Mouse (Mus musculus): ENCODE measurements around the gene Ccnyl1. TPM values are rescaled to one million over a fixed set of nuclear protein-coding genes. Genes with fewer than 3 reads are reported as not detected.
"Not testable (repeated sequence)": the region's sequence is repeated elsewhere in the genome, so short reads cannot be mapped to it uniquely, and the experiment has no call there.

Ccnyl1 gene
- polyA plus RNA-seq (2015; fragmentation: Nextera tagmentation; extraction: Ambion mirVana) = 3.3 and 3.4 TPM in 2 replicates

DNA sequence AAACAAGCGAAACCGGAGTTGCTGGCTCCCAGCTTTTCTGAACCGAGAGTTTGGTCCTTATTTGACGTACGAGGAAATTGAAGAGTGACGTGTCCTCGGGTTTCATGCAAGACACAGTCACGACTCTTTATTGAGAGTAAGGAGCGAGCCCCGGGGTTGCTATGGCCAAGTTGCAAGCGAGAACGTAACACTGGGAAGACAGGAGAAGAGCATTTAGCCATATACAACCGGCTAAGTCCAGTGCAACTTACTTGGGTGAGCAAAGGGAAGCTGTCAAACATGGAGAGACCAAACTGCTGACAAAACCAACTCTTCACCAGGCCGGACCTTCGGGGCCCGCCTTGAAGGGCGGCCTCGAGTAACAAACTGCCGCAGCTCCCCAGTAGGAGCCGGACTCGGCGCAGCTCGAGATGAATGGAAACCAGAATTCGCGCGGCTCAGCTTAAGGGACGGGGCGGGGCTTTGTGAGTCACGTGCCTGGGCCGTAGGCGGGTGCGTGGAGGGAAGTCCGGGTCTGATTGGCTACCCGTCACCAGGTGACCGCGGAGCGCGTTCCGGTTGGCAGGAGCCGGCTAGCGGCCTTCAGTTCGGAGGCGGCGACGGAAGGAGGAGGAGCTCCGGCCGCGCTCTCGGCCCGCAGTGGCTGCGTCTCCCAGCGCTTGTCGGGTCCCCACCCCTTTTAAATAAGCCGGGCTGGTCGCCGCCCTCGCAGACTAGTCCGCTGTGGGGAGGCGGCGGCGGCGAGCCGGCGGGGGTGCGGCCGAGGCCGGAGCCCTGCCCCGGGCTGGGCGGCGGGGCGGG lies at the start of gene Ccnyl1:
Ccnyl1 (plus strand) TSS at position 243 of the 801 bp plus-strand sequence.
- H3K4me1 ChIP-seq (replicated peaks) = peaks cover 23% of the 10 kb centered on the region
- ATAC-seq (replicated peaks; ENCODE audit: insufficient number of reproducible peaks, insufficient read depth, low FRiP score, low read depth) = peak; percentile 98
- no peaks in the 10 kb centered on the region for H3K27me3 ChIP-seq
- WGBS = under 1% methylated on average over 69 of the region's 71 CpGs
- H3K4me2 ChIP-seq = peak within 1 kb of the TSS; percentile 90
- peak within 1 kb of the TSS; percentile 85 for H3K27ac ChIP-seq
- H3K36me3 ChIP-seq = no peaks in the 10 kb centered on the region
- peak within 1 kb of the TSS; percentile 91 for H3K9ac ChIP-seq
- H3K4me3 ChIP-seq = peak within 1 kb of the TSS; percentile 97
- H3K9me3 ChIP-seq (replicated peaks) = no peaks in the 10 kb centered on the region

GRCm38 (mm10) chr1:64641069-64641468 lies 49.2 kb upstream of the Ccnyl1 start:
- no peak for ATAC-seq (replicated peaks; ENCODE audit: insufficient number of reproducible peaks, insufficient read depth, low FRiP score, low read depth)
- WGBS = 85% methylated on average over 6 of the region's 6 CpGs
- H3K27ac ChIP-seq = no peak overlapping the region
- H3K27me3 ChIP-seq = no peaks in the 10 kb centered on the region
- H3K36me3 ChIP-seq = no peaks in the 10 kb centered on the region
- no peak overlapping the region for H3K9ac ChIP-seq
- no peak overlapping the region for H3K4me2 ChIP-seq
- H3K4me3 ChIP-seq = no peak overlapping the region
- no peaks in the 10 kb centered on the region for H3K9me3 ChIP-seq (replicated peaks)
- no peaks in the 10 kb centered on the region for H3K4me1 ChIP-seq (replicated peaks)

- not testable (repeated sequence) for H3K9ac ChIP-seq; H3K4me2 ChIP-seq; H3K36me3 ChIP-seq; H3K9me3 ChIP-seq (replicated peaks); H3K4me1 ChIP-seq (replicated peaks); H3K4me3 ChIP-seq; ATAC-seq (replicated peaks; ENCODE audit: insufficient number of reproducible peaks, insufficient read depth, low FRiP score, low read depth); H3K27ac ChIP-seq; H3K27me3 ChIP-seq
- WGBS = 90% methylated on average over 8 of the region's 8 CpGs
Observed at GRCm38 (mm10) chr1:64642541-64642940, 47.7 kb upstream of the Ccnyl1 start.

GRCm38 (mm10) chr1:64644513-64644912 lies 45.7 kb upstream of the Ccnyl1 start:
- WGBS = 83% methylated on average over 3 of the region's 3 CpGs
- no peaks in the 10 kb centered on the region for H3K27me3 ChIP-seq
- no peaks in the 10 kb centered on the region for H3K4me1 ChIP-seq (replicated peaks)
- ATAC-seq (replicated peaks; ENCODE audit: insufficient number of reproducible peaks, insufficient read depth, low FRiP score, low read depth) = no peak
- no peak overlapping the region for H3K4me2 ChIP-seq
- H3K27ac ChIP-seq = no peak overlapping the region
- H3K9me3 ChIP-seq (replicated peaks) = no peaks in the 10 kb centered on the region
- H3K4me3 ChIP-seq = no peak overlapping the region
- no peaks in the 10 kb centered on the region for H3K36me3 ChIP-seq
- no peak overlapping the region for H3K9ac ChIP-seq

DNA sequence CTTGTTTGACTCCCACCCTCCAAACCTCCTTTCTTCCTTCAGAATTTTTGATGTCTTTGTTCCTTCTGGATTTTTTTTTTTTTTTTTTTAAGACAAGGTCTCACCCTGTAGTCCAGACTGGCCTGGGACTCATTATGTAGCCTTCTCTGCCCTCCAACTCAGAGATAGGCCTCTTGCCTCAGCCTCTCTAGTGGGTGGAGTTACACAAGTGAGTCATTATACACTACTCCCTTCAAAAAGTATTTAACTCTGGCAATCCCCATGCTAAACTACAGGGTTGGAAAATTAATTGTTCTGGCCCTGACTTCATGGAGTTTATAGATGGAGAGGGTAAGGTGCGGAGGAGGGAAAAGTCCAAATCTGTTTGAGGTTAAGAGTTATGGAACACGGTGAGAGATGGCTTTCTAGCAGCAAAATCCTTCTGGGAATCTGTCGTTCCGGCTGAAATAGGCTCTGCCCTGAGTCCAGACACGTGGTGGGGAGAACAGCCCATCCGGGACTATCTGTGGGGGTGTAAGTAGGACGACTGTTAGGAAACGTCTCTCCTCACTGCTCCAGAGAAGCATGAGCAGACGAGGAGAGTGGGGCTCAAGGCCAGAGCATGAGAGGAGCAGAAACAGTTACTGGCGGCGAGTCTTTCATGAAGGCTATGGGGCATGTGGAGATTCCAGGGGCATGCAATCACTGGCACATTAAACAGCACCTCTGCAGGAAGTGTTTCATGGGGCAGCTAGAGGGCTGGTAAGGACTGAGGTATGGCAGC lies 40.7 kb upstream of the Ccnyl1 start:
- no peak overlapping the region for H3K4me2 ChIP-seq
- H3K27me3 ChIP-seq = no peaks in the 10 kb centered on the region
- no peaks in the 10 kb centered on the region for H3K9me3 ChIP-seq (replicated peaks)
- no peak overlapping the region for H3K9ac ChIP-seq
- no peaks in the 10 kb centered on the region for H3K4me1 ChIP-seq (replicated peaks)
- no peak overlapping the region for H3K4me3 ChIP-seq
- no peaks in the 10 kb centered on the region for H3K36me3 ChIP-seq
- no peak for ATAC-seq (replicated peaks; ENCODE audit: insufficient number of reproducible peaks, insufficient read depth, low FRiP score, low read depth)
- WGBS = 59% methylated on average over 11 of the region's 11 CpGs
- H3K27ac ChIP-seq = no peak overlapping the region

DNA sequence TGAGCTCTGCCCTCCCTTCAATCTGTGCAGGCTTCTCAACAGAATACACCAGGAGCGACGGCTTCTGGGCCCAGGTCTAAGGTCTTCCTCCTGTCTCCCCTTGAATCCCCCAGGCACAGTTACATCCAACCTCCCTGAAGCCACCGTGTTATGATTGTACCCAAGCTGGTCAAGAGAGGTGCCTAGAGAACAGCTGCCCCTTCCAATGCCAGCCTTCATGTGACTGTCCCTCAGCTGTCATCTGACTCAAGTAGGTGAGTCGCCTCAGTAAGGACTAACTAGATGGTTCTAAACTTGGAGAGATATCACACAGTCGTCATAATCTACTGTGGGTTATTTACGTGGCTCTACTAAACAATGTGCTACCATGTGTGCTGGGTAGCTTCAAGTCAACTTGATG lies 36.6 kb upstream of the Ccnyl1 start:
- Histone ChIP-seq H3K4me1 (replicated peaks) (no peaks in the 10 kb centered on the region), H3K9me3 (replicated peaks) (no peaks in the 10 kb centered on the region)

DNA sequence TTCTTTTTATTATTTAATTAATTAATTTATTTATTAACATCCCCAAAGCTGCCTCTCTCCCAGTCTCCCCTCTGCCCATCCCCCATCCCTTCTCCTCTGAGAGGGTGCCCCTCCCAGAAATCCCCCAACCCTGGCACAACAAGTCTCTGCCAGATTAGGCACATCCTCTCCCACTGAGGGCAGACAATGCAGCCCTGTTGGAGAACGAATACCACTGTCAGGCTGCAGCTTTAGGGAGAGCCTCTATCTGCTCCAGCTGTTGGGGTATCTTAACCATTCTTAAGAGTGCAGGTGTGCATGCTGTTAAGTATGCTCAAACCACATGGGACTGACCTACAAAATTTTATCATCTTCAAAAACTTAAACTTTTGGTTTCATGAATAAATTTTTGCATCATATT lies 34.8 kb upstream of the Ccnyl1 start:
- Histone ChIP-seq H3K9ac (no peak overlapping the region), H3K4me1 (replicated peaks) (no peaks in the 10 kb centered on the region), H3K27me3 (no peaks in the 10 kb centered on the region), H3K36me3 (no peaks in the 10 kb centered on the region), H3K27ac (no peak overlapping the region), H3K4me3 (no peak overlapping the region), H3K4me2 (no peak overlapping the region), H3K9me3 (replicated peaks) (no peaks in the 10 kb centered on the region)
- ATAC-seq (replicated peaks; ENCODE audit: insufficient number of reproducible peaks, insufficient read depth, low FRiP score, low read depth) = no peak
- WGBS = 27% methylated on average over 1 of the region's 1 CpGs

More for the DNA sequence above, 36.6 kb upstream of the Ccnyl1 start:
- H3K4me3 ChIP-seq = no peak overlapping the region
- ATAC-seq (replicated peaks; ENCODE audit: insufficient number of reproducible peaks, insufficient read depth, low FRiP score, low read depth) = no peak
- H3K27me3 ChIP-seq = no peaks in the 10 kb centered on the region
- H3K9ac ChIP-seq = no peak overlapping the region
- no peak overlapping the region for H3K4me2 ChIP-seq
- H3K36me3 ChIP-seq = no peaks in the 10 kb centered on the region
- H3K27ac ChIP-seq = no peak overlapping the region
- WGBS = 83% methylated on average over 6 of the region's 6 CpGs

DNA sequence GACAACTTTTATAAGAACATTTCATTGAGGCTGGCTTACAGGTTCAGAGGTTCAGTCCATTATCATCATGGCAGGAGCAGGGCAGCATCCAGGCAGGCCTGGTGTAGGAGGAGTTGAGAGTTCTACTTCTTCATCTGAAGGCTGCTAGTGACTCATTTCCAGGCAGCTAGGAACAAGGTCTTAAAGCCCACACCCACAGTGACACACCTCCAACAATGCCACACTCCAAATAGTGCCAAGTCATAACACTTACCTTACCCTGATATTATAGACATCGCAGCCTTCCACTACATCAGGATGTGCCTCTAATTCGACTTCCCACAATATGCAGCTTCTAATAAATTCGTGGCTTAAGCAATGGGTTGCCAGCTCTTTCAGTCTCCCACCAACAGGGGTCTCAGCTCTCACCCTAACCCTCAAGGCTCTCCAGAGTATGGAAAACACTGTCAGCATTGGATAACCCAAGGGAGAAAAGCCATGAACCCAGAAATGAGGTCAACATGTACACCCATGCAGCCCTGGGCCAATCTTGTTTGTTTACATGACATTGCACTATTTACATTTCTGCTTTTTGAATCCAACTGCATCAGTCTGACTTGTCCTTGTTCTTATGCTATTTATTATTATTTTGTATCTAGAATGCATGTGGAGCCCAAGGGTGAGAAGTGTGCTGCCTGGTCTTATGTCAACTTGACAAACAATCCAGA lies 33.7 kb upstream of the Ccnyl1 start:
- Histone ChIP-seq H3K9me3 (replicated peaks) (no peaks in the 10 kb centered on the region), H3K9ac (no peak overlapping the region), H3K36me3 (no peaks in the 10 kb centered on the region), H3K27me3 (no peaks in the 10 kb centered on the region), H3K4me3 (no peak overlapping the region), H3K4me1 (replicated peaks) (no peaks in the 10 kb centered on the region), H3K4me2 (no peak overlapping the region), H3K27ac (no peak overlapping the region)
- no peak for ATAC-seq (replicated peaks; ENCODE audit: insufficient number of reproducible peaks, insufficient read depth, low FRiP score, low read depth)
- WGBS = 73% methylated on average over 3 of the region's 3 CpGs

DNA sequence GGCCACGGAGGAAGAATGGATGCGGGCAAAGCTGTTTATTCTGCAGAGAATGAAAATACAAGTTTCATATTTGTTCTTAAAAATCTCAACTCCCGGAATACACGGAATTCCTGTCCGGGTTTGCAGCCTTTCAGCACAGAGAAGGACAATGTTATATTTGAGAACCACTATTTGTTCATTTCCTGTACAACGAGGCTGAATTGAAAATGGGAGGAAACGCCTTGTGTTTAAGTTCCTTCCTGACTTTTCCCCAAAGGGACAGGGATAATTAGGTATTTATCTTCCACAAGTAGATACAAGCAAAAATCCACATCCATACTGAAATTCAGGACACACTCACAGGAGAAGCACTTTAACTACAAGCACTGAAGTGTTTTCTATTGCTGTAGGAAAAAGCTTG lies 31.4 kb upstream of the Ccnyl1 start:
- Histone ChIP-seq H3K9me3 (replicated peaks) (no peaks in the 10 kb centered on the region), H3K36me3 (no peaks in the 10 kb centered on the region), H3K4me1 (replicated peaks) (no peaks in the 10 kb centered on the region), H3K27ac (peak overlapping the region; percentile 76), H3K4me2 (peak overlapping the region; percentile 18; the same call in 1 of the 2 replicates), H3K9ac (no peak overlapping the region), H3K4me3 (no peak overlapping the region), H3K27me3 (no peaks in the 10 kb centered on the region)
- no peak for ATAC-seq (replicated peaks; ENCODE audit: insufficient number of reproducible peaks, insufficient read depth, low FRiP score, low read depth)
- WGBS = 55% methylated on average over 7 of the region's 7 CpGs

- no peak overlapping the region for H3K27ac ChIP-seq
- H3K27me3 ChIP-seq = no peaks in the 10 kb centered on the region
- no peaks in the 10 kb centered on the region for H3K4me1 ChIP-seq (replicated peaks)
- H3K4me2 ChIP-seq = no peak overlapping the region
- 70% methylated on average over 2 of the region's 2 CpGs for WGBS
- H3K9me3 ChIP-seq (replicated peaks) = no peaks in the 10 kb centered on the region
- no peaks in the 10 kb centered on the region for H3K36me3 ChIP-seq
- H3K9ac ChIP-seq = no peak overlapping the region
- no peak overlapping the region for H3K4me3 ChIP-seq
- no peak for ATAC-seq (replicated peaks; ENCODE audit: insufficient number of reproducible peaks, insufficient read depth, low FRiP score, low read depth)
Observed at GRCm38 (mm10) chr1:64667111-64667633, 23.1 kb upstream of the Ccnyl1 start.

GRCm38 (mm10) chr1:64669451-64669850 lies 20.8 kb upstream of the Ccnyl1 start:
- Histone ChIP-seq H3K4me3 (no peak overlapping the region), H3K27ac (no peak overlapping the region), H3K27me3 (no peaks in the 10 kb centered on the region), H3K4me1 (replicated peaks) (no peaks in the 10 kb centered on the region), H3K4me2 (no peak overlapping the region), H3K9ac (no peak overlapping the region), H3K36me3 (no peaks in the 10 kb centered on the region), H3K9me3 (replicated peaks) (no peaks in the 10 kb centered on the region)
- WGBS = 59% methylated on average over 2 of the region's 2 CpGs
- no peak for ATAC-seq (replicated peaks; ENCODE audit: insufficient number of reproducible peaks, insufficient read depth, low FRiP score, low read depth)

Data from heart, embryonic 15.5 days (tissue).